In the genomic region with DNA sequence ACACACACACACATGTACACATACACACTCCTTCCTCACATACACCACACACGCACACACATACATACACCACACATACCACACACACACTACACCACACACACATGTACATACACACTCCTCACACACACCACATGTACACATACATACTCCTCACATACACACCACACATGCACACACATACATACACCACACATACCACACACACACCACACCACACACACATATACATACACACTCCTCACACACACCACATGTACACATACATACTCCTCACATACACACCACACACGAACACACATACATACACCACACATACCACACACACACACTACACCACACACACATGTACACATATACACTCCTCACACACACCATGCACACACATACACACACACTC, we compare ENCODE assay signal across 23 mouse cellular contexts. TPM values are rescaled to one million over a fixed set of nuclear protein-coding genes. Genes with fewer than 3 reads are reported as not detected.
DNase-seq lines count a peak whose midpoint lies in the region; ATAC-seq and TF ChIP-seq lines count a peak whose summit lies in the region.
"Had no signal": no experiment of that assay in that cellular context is flagged by ENCODE, and none has a peak within 500 bp of the region (broad histone marks: within the 10 kb centered on the region; RNA-seq: fewer than 3 reads in every experiment).

No protein-coding gene starts in this region.

- no peak overlapping the region for H3K27ac ChIP-seq in heart, adult 2 months
- H3K27ac ChIP-seq in heart, embryonic 11.5 days (ENCODE audit: low read depth, low read length) = no peak overlapping the region
- H3K27ac ChIP-seq in CH12.LX (ENCODE audit: insufficient read depth, low read depth) (peak overlapping the region; percentile 12; the same call in 1 of the 2 replicates), MEL (ENCODE audit: control insufficient read depth, low read depth, low read length) (no peak overlapping the region)
- H3K27ac ChIP-seq: embryonic facial prominence, embryonic 13.5 days; embryonic facial prominence, embryonic 15.5 days; forebrain, embryonic 13.5 days; forebrain, embryonic 15.5 days had no signal

- H3K4me2 ChIP-seq in heart, embryonic 11.5 days = no peak overlapping the region
- H3K4me2 ChIP-seq in CH12.LX (ENCODE audit: insufficient read depth, low read depth, poor library complexity, severe bottlenecking) = no peak overlapping the region
- H3K4me2 ChIP-seq: embryonic facial prominence, embryonic 13.5 days; embryonic facial prominence, embryonic 15.5 days; forebrain, embryonic 13.5 days; forebrain, embryonic 15.5 days had no signal

- WGBS in heart, adult 2 months = 98% methylated on average over 2 of the region's 2 CpGs
- WGBS in heart, embryonic 11.5 days (ENCODE audit: insufficient replicate concordance) = 87% methylated on average over 2 of the region's 2 CpGs

- 0 out of 2 replicates have a peak, but pooled peaks have one; percentile 1 for TF ChIP-seq POLR2A in heart, adult 2 months (IDR thresholded peaks at IDR 0.05; ENCODE audit: insufficient read depth, low read depth, low read length)
- TF ChIP-seq POLR2A in CH12.LX (IDR thresholded peaks at IDR 0.05; ENCODE audit: low read depth, low read length) = no peak
- TF ChIP-seq POLR2A in MEL (IDR thresholded peaks at IDR 0.05; ENCODE audit: control insufficient read depth in 1 of 2, insufficient read depth in 1 of 2, low read depth in 1 of 2, low read length in 2 of 2, poor library complexity in 1 of 2) = no peak

- intact Hi-C loops in heart, adult 2 months (cut with DNase I) = no loop called here

- H3K27me3 ChIP-seq in heart, adult 2 months (ENCODE audit: control insufficient read depth, insufficient read depth, low read length) = no peaks in the 10 kb centered on the region
- H3K27me3 ChIP-seq in heart, embryonic 11.5 days (ENCODE audit: control insufficient read depth, insufficient read depth, low read length) = no peaks in the 10 kb centered on the region
- no peaks in the 10 kb centered on the region for H3K27me3 ChIP-seq in CH12.LX (replicated peaks)
- no peaks in the 10 kb centered on the region for H3K27me3 ChIP-seq in MEL (ENCODE audit: control insufficient read depth in 1 of 2, insufficient read depth in 2 of 2, low read length in 2 of 2)
- H3K27me3 ChIP-seq: embryonic facial prominence, embryonic 13.5 days; embryonic facial prominence, embryonic 15.5 days; forebrain, embryonic 13.5 days; forebrain, embryonic 15.5 days had no signal

- ATAC-seq in heart, embryonic 11.5 days (replicated peaks; ENCODE audit: insufficient number of reproducible peaks, low FRiP score, low TSS enrichment) = no peak
- ATAC-seq: forebrain, embryonic 13.5 days; forebrain, embryonic 15.5 days; forebrain, postnatal 0 days had no signal

- no peak overlapping the region for H3K9ac ChIP-seq in heart, adult 2 months (ENCODE audit: low read depth, low read length)
- H3K9ac ChIP-seq in heart, embryonic 11.5 days (ENCODE audit: low read depth, low read length) = no peak overlapping the region
- H3K9ac ChIP-seq in CH12.LX (ENCODE audit: insufficient read depth, low read depth) (no peak overlapping the region), MEL (ENCODE audit: control insufficient read depth, low read depth, low read length, poor library complexity, severe bottlenecking) (no peak overlapping the region)
- H3K9ac ChIP-seq: embryonic facial prominence, embryonic 13.5 days; embryonic facial prominence, embryonic 15.5 days; forebrain, embryonic 13.5 days; forebrain, embryonic 15.5 days; forebrain, postnatal 0 days had no signal

- H3K4me3 ChIP-seq in heart, adult 2 months = no peak overlapping the region
- H3K4me3 ChIP-seq in heart, embryonic 11.5 days (ENCODE audit: low read depth, low read length) = no peak overlapping the region
- H3K4me3 ChIP-seq in CH12.LX (replicated peaks in 1 of 3; ENCODE audit: low read depth in 2 of 3, low read length in 2 of 3, poor library complexity in 1 of 3) = no peak overlapping the region
- H3K4me3 ChIP-seq in MEL (ENCODE audit: control insufficient read depth in 1 of 2, insufficient read depth in 1 of 2, low read depth in 2 of 2, low read length in 2 of 2) = no peak overlapping the region
- H3K4me3 ChIP-seq: embryonic facial prominence, embryonic 13.5 days; embryonic facial prominence, embryonic 15.5 days; forebrain, embryonic 13.5 days; forebrain, embryonic 15.5 days had no signal

- dilution Hi-C loops in CH12.LX (cut with MboI; ENCODE audit: extremely low pct_ligation_motif_present, extremely low pct_unique_long_range_greater_than_20kb, low sequenced_read_pairs) = no loop called here

- no peaks in the 10 kb centered on the region for H3K9me3 ChIP-seq in heart, embryonic 11.5 days (replicated peaks; ENCODE audit: control insufficient read depth, low read length)
- no peaks in the 10 kb centered on the region for H3K9me3 ChIP-seq in CH12.LX (replicated peaks; ENCODE audit: low read length)
- no peaks in the 10 kb centered on the region for H3K9me3 ChIP-seq in MEL (replicated peaks; ENCODE audit: insufficient read depth, low read length)
- H3K9me3 ChIP-seq: embryonic facial prominence, embryonic 13.5 days; embryonic facial prominence, embryonic 15.5 days; forebrain, embryonic 13.5 days; forebrain, embryonic 15.5 days; G1E had no signal

- H3K4me1 ChIP-seq in heart, adult 2 months (ENCODE audit: control insufficient read depth, insufficient read depth, low read length) = peaks cover 21% of the 10 kb centered on the region
- H3K4me1 ChIP-seq in heart, embryonic 11.5 days (ENCODE audit: control insufficient read depth, insufficient read depth, low read length) = peaks cover 8% of the 10 kb centered on the region
- H3K4me1 ChIP-seq in CH12.LX (ENCODE audit: control insufficient read depth in 1 of 2, insufficient read depth in 2 of 2) (peaks cover 17 to 23% of the 10 kb centered on the region in 2 experiments; a peak in 3 of 4 replicates), MEL (ENCODE audit: control insufficient read depth in 1 of 2, insufficient read depth in 2 of 2, low read length in 2 of 2) (no peaks in the 10 kb centered on the region)
- H3K4me1 ChIP-seq: embryonic facial prominence, embryonic 13.5 days; forebrain, embryonic 13.5 days; forebrain, embryonic 15.5 days had no signal

- no peaks in the 10 kb centered on the region for H3K79me2 ChIP-seq in heart, adult 2 months (replicated peaks; ENCODE audit: control insufficient read depth, insufficient read depth, low read length)
- H3K79me2 ChIP-seq in CH12.LX (replicated peaks; ENCODE audit: control insufficient read depth, extremely low read depth, insufficient read depth, poor library complexity, severe bottlenecking) = no peaks in the 10 kb centered on the region
- H3K79me2 ChIP-seq in MEL (ENCODE audit: control insufficient read depth, insufficient read depth, low read length, poor library complexity) = no peaks in the 10 kb centered on the region

- TF ChIP-seq RAD21 in CH12.LX (IDR thresholded peaks at IDR 0.05; ENCODE audit: low read depth, low read length) (no peak), MEL (IDR thresholded peaks at IDR 0.05; ENCODE audit: low read depth, low read length) (no peak)

- TF ChIP-seq EP300 in heart, adult 2 months (IDR thresholded peaks at IDR 0.05; ENCODE audit: insufficient read depth, low read depth, low read length) = no peak
- TF ChIP-seq EP300 in CH12.LX (IDR thresholded peaks at IDR 0.05; ENCODE audit: low read length) (no peak), MEL (IDR thresholded peaks at IDR 0.05; ENCODE audit: low read depth in 1 of 2, low read length in 2 of 2) (no peak)

- TF ChIP-seq CTCF in heart, adult 2 months (IDR thresholded peaks at IDR 0.05) = no peak
- no peak for TF ChIP-seq CTCF in CH12.LX (conservative IDR thresholded peaks at IDR 0.05 in 1 of 2, IDR thresholded peaks at IDR 0.05 in 1 of 2; ENCODE audit: low read depth in 2 of 2, low read length in 2 of 2)
- no peak for TF ChIP-seq CTCF in MEL (IDR thresholded peaks at IDR 0.05 in 2 of 3, conservative IDR thresholded peaks at IDR 0.05 in 1 of 3; ENCODE audit: control insufficient read depth in 1 of 3, insufficient read depth in 1 of 3, low read depth in 2 of 3, low read length in 3 of 3, poor library complexity in 1 of 3, severe bottlenecking in 1 of 3)

- in situ Hi-C loops in CH12.LX (cut with MboI; ENCODE audit: low pct_ligation_motif_present, low pct_unique_long_range_greater_than_20kb, low sequenced_read_pairs) = no loop called here

- no peaks in the 10 kb centered on the region for H3K36me3 ChIP-seq in heart, adult 2 months (ENCODE audit: control insufficient read depth, insufficient read depth, low read length)
- H3K36me3 ChIP-seq in heart, embryonic 11.5 days (ENCODE audit: control insufficient read depth, insufficient read depth, low read length) = no peaks in the 10 kb centered on the region
- H3K36me3 ChIP-seq in CH12.LX (replicated peaks in 1 of 2; ENCODE audit: control insufficient read depth in 1 of 2, insufficient read depth in 1 of 2, low read length in 1 of 2) (no peaks in the 10 kb centered on the region), MEL (ENCODE audit: control insufficient read depth in 1 of 2, insufficient read depth in 2 of 2, low read length in 2 of 2) (no peaks in the 10 kb centered on the region)
- H3K36me3 ChIP-seq: embryonic facial prominence, embryonic 13.5 days; embryonic facial prominence, embryonic 15.5 days; forebrain, embryonic 15.5 days; G1E had no signal

- DNase-seq in heart, adult 2 months = no peak
- no peak for DNase-seq in CH12.LX (ENCODE audit: extremely low read depth)
- no peak for DNase-seq in MEL (ENCODE audit: low read depth, low spot score)
- DNase-seq in right cerebral cortex, postnatal 14 days = no peak
- no peak for DNase-seq in retina, embryonic 14.5 days (ENCODE audit: low spot score)
- DNase-seq: adrenal gland, adult 2 months; adrenal gland, postnatal 10 days; adrenal gland, postnatal 25 days; cerebellum, adult 11 months; cerebellum, adult 18-20 months; cerebellum, adult 8-10 months; cerebellum, adult 9-11 months; cerebellum, postnatal 14 days; cerebellum, postnatal 36 days; embryo, embryonic 11 days; forebrain, postnatal 0 days had no signal

TF ChIP-seq in CH12.LX, 34 proteins besides CTCF, POLR2A, EP300 and RAD21 (continues in another document):
- TF ChIP-seq ZMIZ1 (IDR thresholded peaks at IDR 0.05; ENCODE audit: low read depth, low read length) = no peak
- TF ChIP-seq ZC3H11A (IDR thresholded peaks at IDR 0.05; ENCODE audit: low read depth, low read length) = no peak

TF ChIP-seq in MEL, 35 proteins besides CTCF, POLR2A, EP300 and RAD21:
- 0 out of 2 replicates have a peak, but pooled peaks have one; percentile 64 for TF ChIP-seq POLR2AphosphoS5 (IDR thresholded peaks at IDR 0.05; ENCODE audit: borderline replicate concordance, low read depth, low read length)
- no peak for TF ChIP-seq USF1 (IDR thresholded peaks at IDR 0.05; ENCODE audit: low read depth, low read length)

RNA-seq across cellular contexts. Expression of a gene that starts 36.3 kb away (rescaled TPM):
- 10 to 100 TPM; 18.0 to 28.4 TPM for total RNA-seq in heart, adult 2 months (2021)
- polyA plus RNA-seq in heart, adult 2 months (2012; rRNA removed) = 18.3 and 20.5 TPM in 2 replicates
- 1.5 and 1.8 TPM in 2 replicates for polyA plus RNA-seq in heart, embryonic 11.5 days (2014; fragmentation: Nextera tagmentation; extraction: Ambion mirVana)
- total RNA-seq in CH12.LX (2012; rRNA removed) (not detected in 2 replicates), CH12.LX (2014; rRNA removed) (not detected in 2 replicates), MEL (2012; rRNA removed) (not detected in 2 replicates)
- polyA plus RNA-seq in CH12.LX (2012; ENCODE audit: insufficient read length, low read depth) (not detected in 2 replicates), MEL (2012; ENCODE audit: insufficient read depth in 1 of 2, insufficient read length in 2 of 2, low read depth in 1 of 2, low replicate concordance in 2 of 2, missing spikeins in 1 of 2) (not detected)
- total RNA-seq: common myeloid progenitor, adult 5-6 weeks had no signal
- polyA plus RNA-seq: G1E had no signal
